Mouse (Mus musculus) cerebellum, adult 2 months (tissue): ENCODE results near the gene Mrpl39. TPM values are rescaled to one million over a fixed set of nuclear protein-coding genes. Genes with fewer than 3 reads are reported as not detected.

Experiments
- DNase-seq, 2 experiments: peaks; one replicate each; pipeline ENCODE4 v3.0.0; 2021
- H3K27ac ChIP-seq: fragments of 200-500 bp; 2 replicates; pipeline ENCODE4 v1.5.1; 2012; ENCODE audit warnings: low read length, control low read depth, inconsistent platforms; ENCODE audit not compliant: insufficient read depth
- H3K27me3 ChIP-seq: fragments of 200-500 bp; 2 replicates; pipeline ENCODE4 v1.6.1; 2012; ENCODE audit warnings: inconsistent platforms, mild to moderate bottlenecking, low read length, moderate library complexity; ENCODE audit not compliant: control insufficient read depth, insufficient read depth
- H3K4me1 ChIP-seq: fragments of 200-500 bp; 2 replicates; pipeline ENCODE4 v1.6.1; 2011; ENCODE audit warnings: low read length; ENCODE audit not compliant: control insufficient read depth, insufficient read depth
- H3K4me3 ChIP-seq: fragments of 200-500 bp; replicated peaks from 2 replicates; pipeline ENCODE3; 2011; ENCODE audit warnings: mild to moderate bottlenecking, low read depth, low read length, control low read depth; ENCODE audit not compliant: insufficient read depth
- CTCF ChIP-seq: fragments of 200-500 bp; IDR thresholded peaks from 2 replicates; pipeline ENCODE4 v1.5.1; 2011; ENCODE audit warnings: low read depth, mild to moderate bottlenecking, control low read depth, low read length, moderate library complexity, borderline replicate concordance; ENCODE audit not compliant: insufficient read depth
- POLR2A ChIP-seq: fragments of 200-500 bp; IDR thresholded peaks from 2 replicates; pipeline ENCODE4 v1.6.1; 2011; ENCODE audit warnings: low read length, control low read depth, borderline replicate concordance; ENCODE audit not compliant: insufficient read depth
- WGBS: fragments of 180-500 bp; shearing (Covaris S2); methylation state at CpG from one replicate; pipeline ENCODE4 v1.1.7; 2018; 5-methylcytosine and 5-hydroxymethylcytosine counted together
- polyA plus RNA-seq: library from polyadenylated mRNA; depleted of rRNA; stranded (reverse); fragments of >200 nt; gene quantifications from 2 replicates; pipeline ENCODE4 v1.2.3, GENCODE M21; 2012; rRNA removed

Mrpl39 gene
- 28.6 and 32.3 TPM in 2 replicates for polyA plus RNA-seq

- H3K27me3 ChIP-seq, result no peaks in the 10 kb centered on the region
- peak; percentile 96 to 100 for DNase-seq
- H3K27ac ChIP-seq, result peak within 1 kb of the TSS; percentile 44
- WGBS, result under 1% methylated on average over 66 of the region's 66 CpGs
- H3K4me1 ChIP-seq, result peaks cover 3% of the 10 kb centered on the region
- peak within 1 kb of the TSS; percentile 95 for H3K4me3 ChIP-seq
- peak; percentile 70 for TF ChIP-seq CTCF
- peak; percentile 62 for TF ChIP-seq POLR2A
Measured at GRCm38 (mm10) chr16:84735166-84736105, at the start of gene Mrpl39. Mrpl39 (minus strand) TSS chr16:84735742.

GRCm38 (mm10) chr16:84784966-84785365 lies 49.4 kb upstream of the Mrpl39 start:
- H3K27me3 ChIP-seq, result no peaks in the 10 kb centered on the region
- no peak for DNase-seq
- 46% methylated on average over 7 of the region's 7 CpGs for WGBS
- no peak overlapping the region for H3K4me3 ChIP-seq
- no peak overlapping the region for H3K27ac ChIP-seq
- H3K4me1 ChIP-seq, result no peaks in the 10 kb centered on the region
- TF ChIP-seq POLR2A (no peak), CTCF (no peak)

- no peak overlapping the region for H3K4me3 ChIP-seq
- no peak for DNase-seq
- H3K4me1 ChIP-seq, result no peaks in the 10 kb centered on the region
- no peak for TF ChIP-seq POLR2A
- TF ChIP-seq CTCF, result no peak
- 21% methylated on average over 2 of the region's 2 CpGs for WGBS
- H3K27ac ChIP-seq, result no peak overlapping the region
- H3K27me3 ChIP-seq, result no peaks in the 10 kb centered on the region
Measured at GRCm38 (mm10) chr16:84783279-84783678, 47.7 kb upstream of the Mrpl39 start.

GRCm38 (mm10) chr16:84779718-84780117 lies 44.2 kb upstream of the Mrpl39 start:
- TF ChIP-seq CTCF (no peak), POLR2A (no peak)
- DNase-seq, result no peak
- Histone ChIP-seq H3K4me3 (no peak overlapping the region), H3K27me3 (no peaks in the 10 kb centered on the region; the same call in 1 of the 2 replicates), H3K27ac (no peak overlapping the region), H3K4me1 (0 out of 2 replicates have a peak, but pooled peaks cover under 1% of the 10 kb centered on the region)
- 72% methylated on average over 5 of the region's 5 CpGs for WGBS

GRCm38 (mm10) chr16:84778861-84779630 lies 43.5 kb upstream of the Mrpl39 start:
- Histone ChIP-seq H3K27me3 (no peaks in the 10 kb centered on the region; the same call in 1 of the 2 replicates), H3K4me3 (no peak overlapping the region), H3K27ac (no peak overlapping the region), H3K4me1 (peaks cover 5% of the 10 kb centered on the region; the same call in 1 of the 2 replicates)
- DNase-seq, result no peak
- TF ChIP-seq CTCF (no peak), POLR2A (no peak)
- WGBS, result 83% methylated on average over 6 of the region's 6 CpGs

GRCm38 (mm10) chr16:84778431-84778830 lies 42.9 kb upstream of the Mrpl39 start:
- Histone ChIP-seq H3K27ac (no peak overlapping the region), H3K4me3 (no peak overlapping the region), H3K4me1 (peaks cover 5% of the 10 kb centered on the region; the same call in 1 of the 2 replicates), H3K27me3 (peaks cover 1% of the 10 kb centered on the region; the same call in 1 of the 2 replicates)
- 91% methylated on average over 6 of the region's 6 CpGs for WGBS
- TF ChIP-seq CTCF, result no peak
- no peak for TF ChIP-seq POLR2A
- DNase-seq, result no peak

- H3K4me1 ChIP-seq, result peaks cover 5% of the 10 kb centered on the region; the same call in 1 of the 2 replicates
- no peak overlapping the region for H3K4me3 ChIP-seq
- TF ChIP-seq POLR2A (no peak), CTCF (peak; percentile 32; the same call in 1 of the 2 replicates)
- H3K27me3 ChIP-seq, result peaks cover 3% of the 10 kb centered on the region; the same call in 1 of the 2 replicates
- DNase-seq, result no peak
- H3K27ac ChIP-seq, result no peak overlapping the region
- WGBS, result 55% methylated on average over 7 of the region's 7 CpGs
Measured at GRCm38 (mm10) chr16:84776089-84776784, 40.7 kb upstream of the Mrpl39 start.
